Mouse (Mus musculus) lung, postnatal 4 days (tissue): ENCODE results near the gene Olfr57.
"Not testable (repeated sequence)": the region's sequence is repeated elsewhere in the genome, so short reads cannot be mapped to it uniquely, and the experiment has no call there.

ENCODE experiments used
- DNase-seq, 2 experiments: peaks; one replicate each; pipeline ENCODE4 v3.0.0; 2021

The Olfr57 gene

DNA sequence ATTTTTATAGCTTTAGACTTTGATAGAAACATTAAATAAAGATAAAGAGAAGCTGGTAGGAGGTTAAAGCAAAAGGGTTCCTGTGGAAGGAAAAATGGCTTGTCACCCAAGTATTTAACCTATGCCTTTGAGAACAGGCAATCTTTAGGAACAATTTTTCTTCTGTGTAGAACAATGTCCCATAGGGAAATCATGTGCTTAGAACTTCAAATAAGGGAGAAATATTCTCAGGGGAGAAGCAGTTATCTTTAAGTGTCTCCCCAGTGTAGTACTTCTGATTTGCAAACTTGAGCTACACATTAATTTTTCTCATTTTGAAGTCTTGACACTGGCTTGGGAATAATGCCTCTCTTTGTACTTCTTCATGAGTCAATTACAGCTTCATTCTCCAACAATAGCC, at the start of gene Olfr57:
Gene Olfr57 (plus strand): TSS at position 301 of the 400 bp plus-strand sequence.
- DNase-seq, result no peak

DNA sequence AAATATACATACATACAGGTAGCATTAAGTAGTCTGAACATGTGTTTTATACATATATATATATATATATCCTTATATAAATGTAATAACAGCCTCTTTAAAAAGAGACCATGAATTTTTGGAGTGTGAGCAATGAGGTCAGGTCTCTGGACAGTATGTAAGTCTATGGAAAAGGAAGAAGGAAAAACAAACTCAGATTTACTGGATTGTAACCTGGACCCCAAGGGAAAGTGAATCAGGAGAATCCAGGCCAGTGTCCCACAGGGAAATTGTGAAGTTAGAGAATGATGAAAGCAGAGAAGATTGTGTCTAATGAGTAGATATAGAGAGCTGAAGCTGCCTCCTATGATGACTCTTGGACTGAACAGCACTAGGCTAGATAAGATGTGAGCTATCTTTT, 47.8 kb upstream of the Olfr57 start, which contains the start of gene Olfr1352:
Gene Olfr1352 (plus strand): TSS at position 301 of the 400 bp plus-strand sequence.
- no peak for DNase-seq

DNA sequence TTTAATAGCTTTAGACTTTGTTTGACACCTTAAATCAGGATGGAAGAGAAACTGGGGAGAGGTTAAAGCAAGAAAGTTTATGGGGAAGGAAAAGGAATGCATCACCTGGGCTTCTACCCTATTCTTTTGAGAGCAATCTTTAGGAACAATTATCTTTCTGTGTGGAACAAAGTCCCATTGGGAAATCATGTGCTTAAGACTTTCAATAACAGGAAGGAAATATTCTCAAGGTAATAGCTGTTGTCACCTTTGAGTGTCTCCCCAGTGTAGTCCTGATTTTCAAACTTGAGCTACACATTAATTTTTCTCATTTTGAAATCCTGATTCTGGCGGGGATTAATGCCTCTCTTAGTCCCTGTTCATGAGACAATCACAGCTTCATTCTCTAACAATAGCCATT, 16.4 kb upstream of the Olfr57 start, which contains the start of gene Olfr1351:
Gene Olfr1351 (plus strand): TSS at position 301 of the 400 bp plus-strand sequence.
- DNase-seq, result no peak

DNA sequence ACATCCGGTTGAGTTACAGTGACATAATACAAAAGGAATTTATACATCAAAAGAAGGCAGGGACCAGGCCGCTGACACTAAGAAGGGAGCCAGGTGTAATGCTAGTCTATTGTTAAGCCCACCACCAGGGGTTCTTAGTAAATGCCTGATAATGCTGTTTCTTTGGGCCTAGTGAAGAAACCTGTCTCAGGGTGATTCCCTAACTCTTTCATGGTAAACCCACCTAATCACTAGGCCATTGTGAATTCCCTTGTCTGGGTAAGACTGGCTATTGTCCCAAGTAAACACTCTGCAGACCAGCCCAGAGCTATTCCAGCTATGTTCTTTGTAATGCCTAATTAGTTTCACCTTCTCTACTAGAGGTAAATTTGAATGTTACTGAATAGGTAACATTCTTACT, 13.9 kb downstream of the Olfr57 start:
- DNase-seq, result not testable (repeated sequence)

DNA sequence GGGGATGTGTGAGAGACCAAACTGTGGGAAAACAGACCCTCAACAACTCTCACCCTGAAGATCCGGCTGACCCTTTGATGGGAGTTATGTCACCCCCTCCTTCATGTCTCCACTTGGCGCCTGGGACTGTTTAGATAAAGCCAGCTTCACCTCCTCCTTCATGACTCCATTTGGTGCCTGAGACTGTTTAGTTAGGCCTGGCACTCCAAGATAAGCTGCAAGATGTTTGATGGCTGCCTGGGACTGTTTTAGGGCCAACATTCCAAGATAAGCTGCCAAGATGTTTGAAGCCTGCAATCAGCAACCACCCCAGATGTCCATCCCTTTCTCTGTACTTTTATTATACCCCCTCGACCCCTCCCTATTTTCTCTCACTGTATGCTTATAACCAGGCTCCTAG, 28.8 kb downstream of the Olfr57 start:
- not testable (repeated sequence) for DNase-seq
